ENCODE assay signal across 8 mouse cellular contexts in the genomic region with DNA sequence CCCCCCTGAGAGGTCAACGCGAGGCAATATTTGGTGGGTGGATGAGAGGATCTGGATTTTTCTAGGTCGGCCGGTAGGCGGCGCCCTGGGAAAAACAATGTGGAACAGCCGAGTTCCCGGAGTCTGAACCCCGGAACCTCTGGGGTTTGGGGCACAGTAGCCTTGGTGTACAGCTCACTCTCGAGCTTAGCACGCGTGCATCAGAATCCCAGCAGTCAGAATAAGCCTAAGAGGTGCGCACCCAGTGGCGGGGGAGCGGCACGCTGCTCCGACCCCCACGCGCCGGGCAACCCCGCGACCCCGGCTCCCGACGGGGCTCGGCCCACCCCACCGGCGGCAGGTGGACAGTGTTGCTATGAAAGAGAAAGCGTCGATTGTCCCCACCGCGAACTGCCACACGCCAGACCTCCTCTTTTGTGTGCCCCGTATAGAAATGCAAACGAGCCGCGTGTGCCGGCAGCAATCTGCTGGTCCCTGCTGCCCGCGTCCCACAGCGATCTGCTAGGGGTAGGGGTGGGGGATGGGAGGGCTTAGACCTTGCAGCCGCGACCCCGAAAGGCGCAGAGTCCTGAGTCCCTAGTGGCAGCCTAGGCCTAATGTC. TPM values are rescaled to one million over a fixed set of nuclear protein-coding genes. Genes with fewer than 3 reads are reported as not detected.
DNase-seq lines count a peak whose midpoint lies in the region; ATAC-seq and TF ChIP-seq lines count a peak whose summit lies in the region.

No protein-coding gene starts in this region.

- H3K9me3 ChIP-seq in ES-E14 (ENCODE audit: control insufficient read depth, insufficient read depth, low read depth, low read length) = no peaks in the 10 kb centered on the region
- no peaks in the 10 kb centered on the region for H3K9me3 ChIP-seq in hindbrain, embryonic 11.5 days (ENCODE audit: control insufficient read depth, low read length)

- H3K27ac ChIP-seq in ES-E14 (ENCODE audit: insufficient read depth, low read depth, low read length, poor library complexity, severe bottlenecking) = peak overlapping the region; percentile 47
- H3K27ac ChIP-seq in hindbrain, embryonic 11.5 days (ENCODE audit: low read depth, low read length) = peak overlapping the region; percentile 83

- under 1% methylated on average over 45 of the region's 45 CpGs for WGBS in hindbrain, embryonic 11.5 days

- DNase-seq in ES-E14 (ENCODE audit: low read depth, low spot score) = peak; percentile 80
- DNase-seq in cerebellum, adult 18-20 months = peak; percentile 88 to 89
- peak; percentile 93 for DNase-seq in hindbrain, embryonic 11.5 days (ENCODE audit: low spot score)
- peak; percentile 91 to 92 for DNase-seq in layer of hippocampus, postnatal 10 days (ENCODE audit: low spot score in 2 of 2)
- peak; percentile 89 for DNase-seq in lung, postnatal 10 days
- peak; percentile 86 for DNase-seq in ovary, postnatal 36 days (ENCODE audit: low spot score)
- DNase-seq in thymus, postnatal 14 days = peak; percentile 91

- peaks cover 5% of the 10 kb centered on the region for H3K36me3 ChIP-seq in ES-E14 (ENCODE audit: control insufficient read depth, insufficient read depth, low read length, poor library complexity, severe bottlenecking)
- no peaks in the 10 kb centered on the region for H3K36me3 ChIP-seq in hindbrain, embryonic 11.5 days (ENCODE audit: control insufficient read depth, insufficient read depth, low read length)

- H3K4me3 ChIP-seq in ES-E14 (ENCODE audit: insufficient read depth in 1 of 2, low read depth in 1 of 2, low read length in 2 of 2, poor library complexity in 1 of 2, severe bottlenecking in 1 of 2) = peak overlapping the region; percentile 46 to 51
- H3K4me3 ChIP-seq in hindbrain, embryonic 11.5 days (ENCODE audit: low read depth, low read length) = peak overlapping the region; percentile 70

- H3K4me1 ChIP-seq in ES-E14 (ENCODE audit: control insufficient read depth in 2 of 2, insufficient read depth in 2 of 2, low read length in 2 of 2, poor library complexity in 1 of 2) = peaks cover 4 to 20% of the 10 kb centered on the region in 2 experiments; a peak in 3 of 4 replicates
- peaks cover 27% of the 10 kb centered on the region for H3K4me1 ChIP-seq in hindbrain, embryonic 11.5 days (replicated peaks; ENCODE audit: control insufficient read depth, insufficient read depth, low read length)

- in situ Hi-C loops in ES-E14 (cut with MboI; ENCODE audit: low sequenced_read_pairs in 2 of 2, unreplicated experiment in 2 of 2) = loop anchor here (25.0 kb wide), 2 partner anchors 692 to 792 kb away; partner anchors contain the start of gene Diras2 (in 1 of the 2)

- H3K9ac ChIP-seq in ES-E14 (ENCODE audit: insufficient read depth, low read depth, low read length, poor library complexity, severe bottlenecking) = peak overlapping the region; percentile 21; the same call in 1 of the 2 replicates
- peak overlapping the region; percentile 52 for H3K9ac ChIP-seq in hindbrain, embryonic 11.5 days (ENCODE audit: low read depth, low read length)

- ATAC-seq in frontal cortex, adult (ENCODE audit: low TSS enrichment) = peak; percentile 4; the same call in 1 of the 2 replicates
- ATAC-seq in hindbrain, embryonic 11.5 days (ENCODE audit: low FRiP score) = peak; percentile 78

- H3K4me2 ChIP-seq in hindbrain, embryonic 11.5 days (replicated peaks; ENCODE audit: low read depth, low read length) = peak overlapping the region; percentile 66

- H3K27me3 ChIP-seq in hindbrain, embryonic 11.5 days (ENCODE audit: control insufficient read depth, insufficient read depth, low read length) = peaks cover 38% of the 10 kb centered on the region

TF ChIP-seq in ES-E14, 5 proteins besides CTCF, POLR2A, EP300 and RAD21:
- TF ChIP-seq ZNF384 (IDR thresholded peaks at IDR 0.05; ENCODE audit: low read depth, low read length) (no peak), MAFK (IDR thresholded peaks at IDR 0.05; ENCODE audit: insufficient read depth, low read depth, low read length) (peak; percentile 96), HCFC1 (IDR thresholded peaks at IDR 0.05; ENCODE audit: borderline replicate concordance, insufficient read depth, low read length) (peak; percentile 44), CHD2 (IDR thresholded peaks at IDR 0.05; ENCODE audit: low read depth, low read length) (no peak; the same call in none of the 2 replicates)

RNA-seq across cellular contexts. Expression of gene Gadd45g, which starts 0.8 kb away (rescaled TPM):
- total RNA-seq in ES-E14 (2012; rRNA removed) = 43.3 and 57.8 TPM in 2 replicates
- polyA plus RNA-seq in hindbrain, embryonic 11.5 days (2014; fragmentation: Nextera tagmentation; extraction: Ambion mirVana) = 174 and 179 TPM in 2 replicates
- 10 to 100 TPM; 22.0 to 23.1 TPM for total RNA-seq in layer of hippocampus, postnatal 10 days (2021)

RNA-seq across cellular contexts. Expression of gene Sema4d, which starts 52.1 kb away (rescaled TPM):
- total RNA-seq in ES-E14 (2012; rRNA removed) = 25.1 and 33.4 TPM in 2 replicates
- polyA plus RNA-seq in hindbrain, embryonic 11.5 days (2014; fragmentation: Nextera tagmentation; extraction: Ambion mirVana) = 3.9 and 5.2 TPM in 2 replicates
- 10 to 100 TPM; 85.2 to 96.2 TPM for total RNA-seq in layer of hippocampus, postnatal 10 days (2021)

Comparison
In these comparisons a context has a peak if more than half of its experiments do, and no peak if none do; other contexts are left out.
1. Peak in every context shown above with its lines: DNase-seq, ATAC-seq, H3K4me3 ChIP-seq and H3K27ac ChIP-seq.